Mouse (Mus musculus): ENCODE results near the gene Klc1. TPM values are rescaled to one million over a fixed set of nuclear protein-coding genes. Genes with fewer than 3 reads are reported as not detected.
"Not testable (repeated sequence)": the region's sequence is repeated elsewhere in the genome, so short reads cannot be mapped to it uniquely, and the experiment has no call there.

Gene Klc1
- total RNA-seq, 1 experiment from 2014 or later: 73.9 TPM

DNA sequence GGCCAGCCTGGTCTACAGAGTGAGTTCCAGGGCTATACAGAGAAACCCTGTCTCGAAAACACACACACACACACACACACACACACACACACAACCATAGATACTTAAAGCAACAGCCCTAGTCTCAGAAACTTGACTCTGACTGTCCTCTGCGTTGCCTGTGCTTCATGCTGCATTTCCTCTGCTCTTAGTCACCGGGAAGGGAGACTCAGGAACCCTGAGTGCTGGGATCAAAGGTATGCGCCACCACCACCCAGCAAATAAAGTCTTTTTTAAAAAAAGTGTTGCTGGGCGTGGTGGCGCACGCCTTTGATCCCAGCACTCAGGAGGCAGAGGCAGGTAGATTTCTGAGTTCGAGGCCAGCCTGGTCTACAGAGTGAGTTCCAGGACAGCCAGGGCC is 22.0 kb upstream of the Klc1 start:
- ATAC-seq (replicated peaks in 1 of 2; ENCODE audit: insufficient read depth in 1 of 2, low FRiP score in 2 of 2, low TSS enrichment in 1 of 2, low read depth in 1 of 2, poor library complexity in 2 of 2, severe bottlenecking in 2 of 2): not testable (repeated sequence)

DNA sequence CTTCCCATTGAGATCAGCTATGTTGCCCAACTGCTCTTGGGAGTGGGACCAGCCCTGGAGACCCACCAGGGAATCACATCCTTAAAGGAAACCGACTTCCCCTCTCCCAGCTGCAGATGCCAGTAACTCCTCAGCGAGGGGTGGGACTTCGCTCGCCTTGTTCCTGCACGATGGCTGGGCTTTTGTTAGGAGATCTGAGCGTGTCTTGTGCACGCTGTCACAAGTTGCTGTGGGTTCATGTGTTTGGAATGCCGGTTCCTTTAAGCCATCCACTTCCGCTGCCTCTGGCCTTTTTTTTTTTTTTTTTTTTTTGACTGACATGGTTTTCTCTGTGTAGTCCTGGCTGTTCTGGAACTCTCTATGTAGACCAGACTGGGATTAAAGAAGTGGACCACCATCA is 21.3 kb upstream of the Klc1 start:
- no peak for ATAC-seq (replicated peaks in 1 of 2; ENCODE audit: insufficient read depth in 1 of 2, low FRiP score in 2 of 2, low TSS enrichment in 1 of 2, low read depth in 1 of 2, poor library complexity in 2 of 2, severe bottlenecking in 2 of 2)

DNA sequence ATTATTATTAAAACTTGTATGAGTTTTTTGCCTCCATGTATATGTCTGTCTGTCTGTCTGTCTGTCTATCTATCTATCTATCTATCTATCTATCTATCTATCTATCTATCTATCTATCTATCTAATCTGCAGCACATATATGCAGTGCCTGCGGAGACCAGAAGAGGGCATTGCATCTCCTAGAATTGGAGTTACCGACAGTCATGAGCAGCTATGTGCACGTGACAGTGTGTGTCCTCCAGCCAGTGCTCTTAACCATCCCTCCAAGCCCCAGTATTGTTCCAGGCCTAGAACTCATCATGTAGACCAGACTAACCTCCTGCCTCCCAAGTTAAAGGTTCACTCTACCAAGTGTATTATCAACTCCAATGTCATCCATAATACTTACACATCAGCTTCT is 19.9 kb upstream of the Klc1 start:
- ATAC-seq (replicated peaks in 1 of 2; ENCODE audit: insufficient read depth in 1 of 2, low FRiP score in 2 of 2, low TSS enrichment in 1 of 2, low read depth in 1 of 2, poor library complexity in 2 of 2, severe bottlenecking in 2 of 2): 0 out of 4 replicates have a peak, but pooled peaks of 1 of the 2 experiments have one; percentile 42

DNA sequence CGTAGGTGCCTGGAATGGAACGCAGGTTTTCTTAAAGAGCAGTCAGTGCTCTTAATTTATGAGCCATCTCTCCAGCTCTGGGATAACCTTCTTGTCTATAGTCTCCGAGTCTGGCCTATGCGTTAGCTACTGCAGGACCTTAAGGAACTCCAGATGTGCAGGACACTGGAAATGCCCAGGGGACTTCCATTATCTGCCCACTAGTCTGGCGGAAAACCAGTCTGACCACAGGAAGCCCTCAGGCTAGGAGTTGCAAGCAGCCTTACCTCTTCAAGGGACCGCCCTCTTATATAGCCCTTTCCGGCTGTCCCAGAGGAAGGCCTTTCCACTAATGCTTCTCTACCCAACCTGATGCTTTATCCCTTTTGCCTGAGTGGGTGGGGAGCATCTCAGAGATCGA is 17.3 kb upstream of the Klc1 start:
- ATAC-seq (replicated peaks in 1 of 2; ENCODE audit: insufficient read depth in 1 of 2, low FRiP score in 2 of 2, low TSS enrichment in 1 of 2, low read depth in 1 of 2, poor library complexity in 2 of 2, severe bottlenecking in 2 of 2): no peak

DNA sequence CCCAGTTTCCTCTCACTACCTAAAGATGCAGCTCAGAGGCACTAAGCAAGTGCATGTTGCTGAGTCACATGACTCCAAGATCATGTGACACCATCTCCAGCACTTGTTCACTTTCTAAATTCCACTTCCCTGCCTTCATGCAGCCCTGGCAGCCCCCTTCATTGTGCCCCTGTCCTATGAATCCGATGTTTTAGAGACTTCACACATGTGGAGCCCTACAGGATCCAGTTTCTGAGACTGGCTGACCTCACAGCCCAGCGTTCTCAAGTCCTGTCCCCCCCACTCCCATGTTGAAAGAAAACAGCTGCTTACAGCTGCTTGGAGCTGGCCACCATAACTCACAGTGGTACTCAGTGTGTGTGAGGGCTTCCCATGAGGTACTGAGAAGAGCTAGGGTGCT is 15.2 kb upstream of the Klc1 start:
- no peak for ATAC-seq (replicated peaks in 1 of 2; ENCODE audit: insufficient read depth in 1 of 2, low FRiP score in 2 of 2, low TSS enrichment in 1 of 2, low read depth in 1 of 2, poor library complexity in 2 of 2, severe bottlenecking in 2 of 2)

DNA sequence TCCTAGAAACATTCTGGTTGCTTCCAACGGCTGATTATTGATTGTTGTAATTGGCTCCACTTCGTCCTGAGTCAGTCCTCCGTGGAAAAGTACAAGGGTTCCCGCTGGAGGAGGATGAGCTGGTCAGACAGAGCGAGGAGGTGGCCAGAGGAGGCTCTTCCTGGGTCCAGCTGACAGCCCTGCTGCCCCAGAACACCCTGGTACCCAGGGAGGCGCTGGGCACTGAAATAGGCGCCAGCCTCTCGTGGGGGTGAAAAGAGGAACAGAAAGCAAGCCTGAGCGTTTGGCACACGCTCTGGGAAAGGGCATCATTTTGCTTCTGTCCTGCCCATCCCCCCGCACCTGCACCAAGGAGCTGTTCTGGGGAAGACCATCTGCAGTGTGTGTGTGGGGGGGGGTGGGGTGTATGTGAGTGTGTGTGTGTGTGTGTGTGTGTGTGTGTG is 14.6 kb upstream of the Klc1 start:
- ATAC-seq (replicated peaks in 1 of 2; ENCODE audit: insufficient read depth in 1 of 2, low FRiP score in 2 of 2, low TSS enrichment in 1 of 2, low read depth in 1 of 2, poor library complexity in 2 of 2, severe bottlenecking in 2 of 2): peak; percentile 77 to 83

DNA sequence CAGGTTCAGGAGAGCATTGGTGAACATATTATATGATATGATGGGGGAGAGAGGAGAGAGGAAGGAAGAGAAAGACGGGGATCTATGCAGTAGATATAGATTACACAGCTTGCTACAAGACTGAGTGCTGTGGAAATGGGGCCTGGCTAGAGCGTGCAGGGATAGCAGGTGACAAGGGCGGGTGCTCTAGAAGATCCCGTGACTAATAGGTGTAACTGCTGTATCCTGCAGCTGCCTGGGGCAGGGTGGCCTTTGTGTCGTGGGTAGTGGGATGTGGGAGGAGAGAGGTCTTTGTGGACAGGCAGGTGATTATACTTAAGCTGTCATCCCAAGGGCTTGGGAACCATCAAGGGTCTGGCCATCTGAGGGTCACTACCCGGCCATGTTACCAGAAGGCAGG is 13.4 kb upstream of the Klc1 start:
- no peak for ATAC-seq (replicated peaks in 1 of 2; ENCODE audit: insufficient read depth in 1 of 2, low FRiP score in 2 of 2, low TSS enrichment in 1 of 2, low read depth in 1 of 2, poor library complexity in 2 of 2, severe bottlenecking in 2 of 2)

DNA sequence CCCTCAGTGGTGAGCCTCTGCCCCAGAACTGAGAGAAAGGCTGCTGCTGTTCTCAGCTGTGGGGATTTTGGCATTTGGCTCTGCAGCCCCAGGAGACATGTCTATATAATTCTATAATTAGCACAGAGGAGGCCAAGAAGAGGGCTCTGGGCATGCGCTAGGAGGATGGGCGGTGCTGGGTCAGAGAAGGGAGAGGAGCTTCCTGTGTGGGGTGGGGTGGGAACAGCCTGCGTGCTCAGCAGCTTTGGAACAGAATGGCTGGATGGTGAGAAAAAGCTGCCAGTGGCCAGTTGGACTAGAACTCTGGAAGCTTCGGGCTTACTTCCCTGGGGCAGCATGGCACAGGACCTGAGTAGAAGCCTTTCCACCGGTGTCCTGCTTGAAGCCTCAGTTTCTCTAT is 12.6 kb upstream of the Klc1 start:
- ATAC-seq (replicated peaks in 1 of 2; ENCODE audit: insufficient read depth in 1 of 2, low FRiP score in 2 of 2, low TSS enrichment in 1 of 2, low read depth in 1 of 2, poor library complexity in 2 of 2, severe bottlenecking in 2 of 2): peak; percentile 56 to 75

DNA sequence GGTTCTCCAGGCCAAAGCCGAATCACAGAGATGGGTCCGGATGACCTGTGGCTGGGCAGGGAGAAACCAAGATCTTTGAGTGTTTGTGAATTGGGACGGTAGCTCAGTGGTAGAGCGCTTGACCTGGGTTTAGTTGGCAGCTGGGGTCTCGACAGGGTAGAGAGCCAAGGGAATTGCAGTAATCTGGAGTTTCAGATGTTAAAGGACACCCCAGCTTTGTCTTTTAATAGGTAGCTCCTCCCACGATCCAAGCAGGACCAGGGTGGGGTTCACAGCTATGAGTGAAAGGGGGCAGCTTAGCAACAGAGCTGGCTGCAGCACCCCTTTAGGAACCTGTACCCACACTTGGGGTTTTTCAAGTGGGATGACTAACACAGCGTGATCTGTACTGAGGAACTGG is 11.2 kb upstream of the Klc1 start:
- no peak for ATAC-seq (replicated peaks in 1 of 2; ENCODE audit: insufficient read depth in 1 of 2, low FRiP score in 2 of 2, low TSS enrichment in 1 of 2, low read depth in 1 of 2, poor library complexity in 2 of 2, severe bottlenecking in 2 of 2)

DNA sequence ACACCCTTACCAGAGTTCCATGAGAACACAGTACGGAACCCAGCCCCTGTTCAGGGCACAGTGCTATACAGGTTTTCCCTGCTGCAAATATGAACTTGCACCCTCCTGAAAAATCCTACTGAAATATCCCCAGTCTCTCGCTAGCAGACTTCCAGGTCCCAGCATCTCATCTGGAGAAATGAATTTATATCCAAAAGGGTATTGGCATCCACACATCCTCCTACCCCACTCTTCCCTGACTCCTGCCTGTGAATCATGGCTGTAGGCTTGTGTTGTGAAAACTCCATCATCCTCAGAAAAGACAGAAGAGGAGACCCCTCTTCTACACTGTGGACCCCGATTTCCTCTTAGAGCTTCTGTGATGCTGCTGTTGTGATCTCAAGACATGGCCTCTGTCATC is 7.9 kb upstream of the Klc1 start:
- ATAC-seq (replicated peaks in 1 of 2; ENCODE audit: insufficient read depth in 1 of 2, low FRiP score in 2 of 2, low TSS enrichment in 1 of 2, low read depth in 1 of 2, poor library complexity in 2 of 2, severe bottlenecking in 2 of 2): no peak

DNA sequence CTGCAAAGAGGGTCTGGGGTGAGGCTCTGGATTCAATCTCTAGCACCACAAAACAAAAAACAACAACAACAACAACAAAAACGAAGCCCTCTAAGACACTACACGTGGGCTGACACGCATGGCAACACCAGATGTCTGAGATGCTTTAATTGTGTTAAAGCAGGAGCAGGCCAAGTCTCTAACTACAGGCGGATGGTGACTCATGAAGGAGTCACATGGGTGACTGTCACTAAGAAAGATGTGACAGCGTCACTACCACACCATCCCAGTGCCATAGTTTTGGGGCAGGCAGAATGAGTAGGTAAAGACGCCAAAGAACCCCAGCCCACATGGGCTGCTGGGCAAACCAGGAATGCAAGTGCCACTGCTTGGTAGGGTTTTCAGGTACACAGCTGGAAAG is 6.2 kb upstream of the Klc1 start:
- no peak for ATAC-seq (replicated peaks in 1 of 2; ENCODE audit: insufficient read depth in 1 of 2, low FRiP score in 2 of 2, low TSS enrichment in 1 of 2, low read depth in 1 of 2, poor library complexity in 2 of 2, severe bottlenecking in 2 of 2)

DNA sequence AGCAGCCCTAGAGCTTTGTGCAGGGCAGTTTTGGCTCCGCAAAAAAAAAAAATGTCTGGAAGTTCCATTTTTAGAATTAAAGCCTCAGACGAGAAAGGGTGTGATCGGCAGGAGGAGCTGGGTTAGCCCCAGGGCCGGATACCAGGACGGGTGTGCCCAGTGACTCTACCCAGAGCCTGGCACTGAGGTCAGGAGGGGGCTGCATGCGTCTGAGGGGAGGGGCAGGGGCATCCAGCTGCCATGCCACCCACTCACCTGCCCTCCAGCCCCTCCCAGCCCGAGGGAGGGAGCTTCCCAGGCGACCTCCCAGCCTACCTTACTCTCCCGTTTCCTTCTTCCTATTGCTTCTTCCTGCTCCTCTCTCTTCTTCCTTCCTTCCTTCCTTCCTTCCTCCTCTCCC is 5.3 kb upstream of the Klc1 start:
- ATAC-seq (replicated peaks in 1 of 2; ENCODE audit: insufficient read depth in 1 of 2, low FRiP score in 2 of 2, low TSS enrichment in 1 of 2, low read depth in 1 of 2, poor library complexity in 2 of 2, severe bottlenecking in 2 of 2): no peak

DNA sequence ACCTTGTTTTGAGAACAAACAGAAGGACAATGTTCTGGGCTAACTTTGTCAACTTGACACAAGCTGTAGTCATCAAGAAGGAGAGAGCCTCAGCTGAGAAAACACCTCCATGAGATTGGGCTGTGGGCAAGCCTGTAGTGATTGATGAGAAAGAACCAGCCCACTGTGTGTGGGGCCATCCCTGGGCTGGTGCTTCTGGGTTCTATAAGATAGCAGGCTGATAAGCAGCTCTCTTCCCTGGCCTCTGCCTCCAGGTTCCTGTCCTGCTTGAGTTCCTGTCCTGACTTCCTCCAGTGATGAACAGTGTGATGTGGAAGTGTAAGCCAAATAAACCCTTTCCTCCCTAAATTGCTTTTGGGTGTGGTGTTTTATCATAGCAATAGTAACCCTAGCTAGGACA is 3.9 kb upstream of the Klc1 start:
- ATAC-seq (replicated peaks in 1 of 2; ENCODE audit: insufficient read depth in 1 of 2, low FRiP score in 2 of 2, low TSS enrichment in 1 of 2, low read depth in 1 of 2, poor library complexity in 2 of 2, severe bottlenecking in 2 of 2): no peak

DNA sequence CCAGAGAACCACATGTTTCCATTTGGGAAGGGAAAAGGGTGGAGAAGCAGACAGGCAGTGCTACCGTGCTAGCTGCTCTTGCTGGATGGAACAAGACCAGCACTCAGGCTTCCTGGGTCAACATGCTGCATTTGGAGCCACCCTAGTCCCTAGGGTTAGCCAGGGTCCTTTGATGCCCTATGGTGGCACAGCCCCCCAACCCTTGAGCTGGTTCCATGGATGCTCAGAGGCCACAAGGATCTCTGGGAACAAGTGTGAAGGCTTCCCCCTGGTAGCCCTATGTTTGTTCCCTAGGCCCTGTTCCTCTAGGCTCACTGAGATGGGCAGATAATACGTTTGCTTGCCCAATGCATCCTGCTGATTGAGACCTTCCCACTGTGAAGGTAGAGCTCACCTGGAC is 3.4 kb upstream of the Klc1 start:
- no peak for ATAC-seq (replicated peaks in 1 of 2; ENCODE audit: insufficient read depth in 1 of 2, low FRiP score in 2 of 2, low TSS enrichment in 1 of 2, low read depth in 1 of 2, poor library complexity in 2 of 2, severe bottlenecking in 2 of 2)

DNA sequence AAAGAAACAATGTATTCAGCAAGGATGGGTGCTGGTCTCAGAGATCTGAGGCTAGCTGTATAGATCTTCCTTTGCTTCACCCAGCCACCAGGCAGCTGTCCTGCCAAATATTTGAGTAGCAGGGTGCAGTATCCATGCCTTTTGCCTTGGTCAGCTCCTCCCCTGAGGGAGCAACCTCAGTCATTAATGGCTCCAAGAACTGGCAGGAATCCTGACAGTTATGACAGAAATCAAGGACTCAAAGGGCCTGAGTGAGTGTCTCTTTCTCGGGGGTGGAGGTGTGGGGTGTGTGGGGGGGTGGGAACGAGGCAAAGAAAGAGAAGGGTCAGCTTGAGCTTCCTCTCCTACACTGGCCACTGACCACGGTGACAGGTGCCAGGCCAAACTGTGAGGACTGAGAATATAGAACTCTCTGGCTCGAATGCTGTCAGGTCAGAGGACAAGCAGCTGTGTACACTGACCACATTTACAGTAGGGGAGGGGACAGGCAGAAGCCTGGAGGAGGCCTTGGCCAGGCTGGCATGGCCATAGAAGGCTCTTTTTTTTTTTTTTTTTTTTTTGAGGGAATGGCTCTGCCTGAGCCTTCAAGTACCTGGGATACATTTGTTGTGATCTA is 2.5 kb upstream of the Klc1 start:
- ATAC-seq (replicated peaks in 1 of 2; ENCODE audit: insufficient read depth in 1 of 2, low FRiP score in 2 of 2, low TSS enrichment in 1 of 2, low read depth in 1 of 2, poor library complexity in 2 of 2, severe bottlenecking in 2 of 2): no peak

DNA sequence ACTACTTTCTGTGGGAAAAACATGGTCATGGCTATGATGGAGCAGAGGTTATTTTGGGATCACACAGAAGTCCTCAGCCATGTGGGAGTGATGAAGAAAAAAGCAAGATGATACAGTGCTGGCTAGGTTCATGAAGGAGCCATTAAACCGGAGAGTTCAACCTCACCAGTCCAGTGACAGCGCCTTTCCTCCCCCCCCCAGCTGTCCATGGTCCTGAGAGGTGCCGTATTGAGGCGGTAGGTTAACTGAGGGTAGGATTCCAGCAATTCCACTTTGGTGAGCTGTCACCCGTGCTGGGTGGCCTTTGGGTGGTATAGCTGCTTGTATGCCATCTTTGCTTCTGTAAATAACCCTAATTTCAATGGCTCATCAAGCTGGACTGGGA is 2.0 kb upstream of the Klc1 start:
- no peak for ATAC-seq (replicated peaks in 1 of 2; ENCODE audit: insufficient read depth in 1 of 2, low FRiP score in 2 of 2, low TSS enrichment in 1 of 2, low read depth in 1 of 2, poor library complexity in 2 of 2, severe bottlenecking in 2 of 2)

DNA sequence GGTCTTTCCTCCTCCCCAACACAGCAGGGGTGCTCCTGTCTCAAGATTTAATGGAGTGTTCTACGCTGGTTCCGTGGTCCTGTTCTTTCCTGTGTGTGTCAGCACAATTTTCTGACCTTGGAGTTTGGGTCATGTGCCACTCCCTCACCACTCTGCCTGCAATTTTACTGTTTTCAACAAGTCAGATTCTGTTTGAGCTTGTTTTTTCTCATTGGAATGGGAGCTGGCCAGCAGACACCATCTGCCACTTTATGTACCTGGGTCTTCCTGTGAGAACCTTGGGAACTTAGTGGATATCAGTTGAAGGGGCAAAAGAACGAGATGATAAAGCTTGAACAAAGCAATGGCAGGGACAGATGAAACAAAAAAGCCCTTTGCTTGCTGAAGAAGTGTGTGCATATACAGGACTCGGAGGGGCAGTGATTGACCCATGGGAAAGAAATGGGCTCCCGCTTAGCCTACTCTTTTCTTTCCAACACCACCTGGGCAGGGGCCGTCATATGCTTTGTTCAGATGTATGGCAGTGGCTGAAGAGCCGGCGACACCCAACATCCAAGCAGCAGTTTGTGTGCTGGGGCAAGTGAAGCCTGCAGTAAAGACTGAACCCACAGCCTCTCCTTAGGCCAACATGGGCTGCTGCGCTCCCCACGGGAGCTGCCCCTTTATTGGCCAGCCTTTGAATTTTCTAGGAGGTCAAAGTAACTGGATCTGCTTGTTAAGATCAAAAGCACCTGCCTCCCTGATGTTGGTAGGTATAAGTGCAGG is 906 bp upstream of the Klc1 start:
- no peak for ATAC-seq (replicated peaks in 1 of 2; ENCODE audit: insufficient read depth in 1 of 2, low FRiP score in 2 of 2, low TSS enrichment in 1 of 2, low read depth in 1 of 2, poor library complexity in 2 of 2, severe bottlenecking in 2 of 2)

DNA sequence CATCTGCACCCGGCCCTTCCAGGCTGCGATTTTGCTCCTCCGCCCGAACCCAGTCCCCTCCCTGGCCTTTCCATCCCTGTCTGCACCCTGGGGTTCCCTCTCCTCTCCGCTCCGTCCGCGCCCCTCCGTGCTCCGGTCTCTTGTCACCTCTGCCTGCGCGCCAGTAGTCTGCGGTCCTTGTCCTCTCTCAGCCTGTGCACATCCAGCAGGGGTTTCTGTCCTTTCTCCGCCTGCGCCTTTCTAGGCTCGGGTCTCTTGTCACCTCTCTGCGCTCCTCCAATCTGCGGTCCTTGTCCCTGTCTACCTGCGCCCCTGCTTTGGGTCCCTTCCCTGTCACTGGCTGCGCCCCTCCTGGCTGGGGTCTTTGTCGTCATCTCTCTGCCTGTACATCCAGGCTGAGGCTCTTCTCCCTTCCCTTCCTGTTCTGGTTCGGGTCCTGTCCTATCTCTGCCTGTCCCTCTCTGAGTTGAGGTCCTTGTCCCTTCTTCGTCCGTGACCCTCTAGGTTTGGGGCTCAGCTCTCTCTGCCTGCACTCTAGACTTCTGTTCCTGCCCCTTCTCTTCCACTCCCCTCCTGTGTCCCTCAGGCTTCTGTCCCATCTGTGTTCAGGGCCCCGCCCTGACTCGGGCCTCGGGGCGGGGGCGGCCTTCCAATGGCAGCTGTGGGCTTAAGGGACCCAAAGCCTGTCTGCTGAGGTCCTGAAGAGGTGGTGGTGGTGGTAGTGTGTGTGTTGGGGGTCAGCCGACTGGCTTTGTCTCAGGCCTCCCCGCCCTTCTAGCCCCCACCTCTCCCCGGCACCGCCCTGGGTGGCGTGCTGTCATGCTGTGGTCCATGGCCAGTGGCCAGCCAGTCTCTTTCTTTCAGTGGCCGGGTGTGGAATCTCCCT is 770 bp downstream of the Klc1 start:
- peak in 1 of 2 experiments; percentile 15; a peak in 1 of 4 replicates for ATAC-seq (replicated peaks in 1 of 2; ENCODE audit: insufficient read depth in 1 of 2, low FRiP score in 2 of 2, low TSS enrichment in 1 of 2, low read depth in 1 of 2, poor library complexity in 2 of 2, severe bottlenecking in 2 of 2)

Measured in hematopoietic stem cell, adult 5-6 weeks (primary cell).